15 mouse cellular contexts compared by ENCODE assay signal in the genomic region with DNA sequence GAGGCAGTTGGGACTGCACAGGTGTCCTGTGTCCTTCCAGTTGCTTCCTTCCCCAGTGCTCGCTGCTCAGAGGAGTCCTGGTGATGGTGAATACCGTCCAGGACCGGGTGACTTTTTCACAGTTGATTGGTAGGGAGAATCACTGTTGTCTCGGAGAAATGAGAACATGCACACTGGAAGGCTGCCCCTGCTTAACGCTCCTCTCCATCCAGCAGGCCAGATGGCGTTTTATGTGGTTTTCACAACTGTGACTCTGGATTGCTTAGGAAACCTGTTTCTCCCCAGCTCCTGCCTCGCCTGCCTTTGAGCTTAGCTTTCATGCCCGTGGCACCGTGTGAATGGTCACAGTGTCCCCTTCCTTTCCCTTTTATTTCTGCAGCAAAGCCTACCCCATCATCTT.
A peak's percentile ranks its signal among the peaks of the same experiment; 100 is the strongest.
DNase-seq lines count a peak whose midpoint lies in the region; TF ChIP-seq lines count a peak whose summit lies in the region.
"Had no signal": no experiment of that assay in that cellular context is flagged by ENCODE, and none has a peak within 500 bp of the region (broad histone marks: within the 10 kb centered on the region; RNA-seq: fewer than 3 reads in every experiment).

No protein-coding gene starts in this region.

- no peak overlapping the region for H3K27ac ChIP-seq in cerebellum, adult 2 months (ENCODE audit: insufficient read depth, low read length)
- H3K27ac ChIP-seq: embryonic facial prominence, embryonic 15.5 days; gastrocnemius, adult 2 months; macrophage had no signal

- peaks cover 20% of the 10 kb centered on the region for H3K4me1 ChIP-seq in cerebellum, adult 2 months (ENCODE audit: control insufficient read depth, insufficient read depth, low read length)

- WGBS in cerebellum, adult 2 months, result 11% methylated on average over 9 of the region's 9 CpGs

- TF ChIP-seq CTCF in cerebellum, adult 2 months (IDR thresholded peaks at IDR 0.05; ENCODE audit: borderline replicate concordance, insufficient read depth, low read depth, low read length), result no peak

- no peak for TF ChIP-seq POLR2A in cerebellum, adult 2 months (IDR thresholded peaks at IDR 0.05; ENCODE audit: borderline replicate concordance, insufficient read depth, low read length)

- H3K4me3 ChIP-seq in cerebellum, adult 2 months (replicated peaks; ENCODE audit: insufficient read depth, low read depth, low read length), result no peak overlapping the region
- H3K4me3 ChIP-seq: embryonic facial prominence, embryonic 15.5 days; gastrocnemius, adult 2 months had no signal

- H3K27me3 ChIP-seq in cerebellum, adult 2 months (ENCODE audit: control insufficient read depth, insufficient read depth, low read length), result no peaks in the 10 kb centered on the region
- H3K27me3 ChIP-seq: embryonic facial prominence, embryonic 15.5 days; Patski had no signal

- DNase-seq in cerebellum, adult 2 months, result peak; percentile 38 to 53
- DNase-seq in cerebellum, postnatal 4 days (ENCODE audit: low spot score in 2 of 2), result no peak
- peak; percentile 21 for DNase-seq in layer of hippocampus, adult 11-12 months (ENCODE audit: low spot score)
- DNase-seq in layer of hippocampus, postnatal 10 days (ENCODE audit: low spot score in 2 of 2), result no peak
- DNase-seq in brain, adult 2 months (ENCODE audit: low read depth, low spot score), result peak; percentile 77
- DNase-seq in layer of hippocampus, postnatal 36 days, result peak; percentile 26 to 50
- no peak for DNase-seq in lung, postnatal 4 days
- DNase-seq in lung, postnatal 10 days, result no peak
- DNase-seq: gastrocnemius, adult 2 months; heart, adult 18-20 months; heart, postnatal 10 days; midbrain, embryonic 14.5 days had no signal

Comparison
In these comparisons a context has a peak if more than half of its experiments do, and no peak if none do; other contexts are left out.
1. DNase-seq: peak in cerebellum, adult 2 months (2 of 2), layer of hippocampus, adult 11-12 months (single experiment), brain, adult 2 months (single experiment) and layer of hippocampus, postnatal 36 days (2 of 2); none in cerebellum, postnatal 4 days (0 of 2), layer of hippocampus, postnatal 10 days (0 of 2), lung, postnatal 4 days (0 of 2) and lung, postnatal 10 days (single experiment).